Mouse (Mus musculus): ENCODE data around the gene Lrrc75b. TPM values are rescaled to one million over a fixed set of nuclear protein-coding genes. Genes with fewer than 3 reads are reported as not detected.
A peak's percentile ranks its signal among the peaks of the same experiment; 100 is the strongest.
"Not testable (repeated sequence)": the region's sequence is repeated elsewhere in the genome, so short reads cannot be mapped to it uniquely, and the experiment has no call there.

Gene Lrrc75b
- polyA plus RNA-seq, 1 experiment from 2014 or later = 1.7 TPM

DNA sequence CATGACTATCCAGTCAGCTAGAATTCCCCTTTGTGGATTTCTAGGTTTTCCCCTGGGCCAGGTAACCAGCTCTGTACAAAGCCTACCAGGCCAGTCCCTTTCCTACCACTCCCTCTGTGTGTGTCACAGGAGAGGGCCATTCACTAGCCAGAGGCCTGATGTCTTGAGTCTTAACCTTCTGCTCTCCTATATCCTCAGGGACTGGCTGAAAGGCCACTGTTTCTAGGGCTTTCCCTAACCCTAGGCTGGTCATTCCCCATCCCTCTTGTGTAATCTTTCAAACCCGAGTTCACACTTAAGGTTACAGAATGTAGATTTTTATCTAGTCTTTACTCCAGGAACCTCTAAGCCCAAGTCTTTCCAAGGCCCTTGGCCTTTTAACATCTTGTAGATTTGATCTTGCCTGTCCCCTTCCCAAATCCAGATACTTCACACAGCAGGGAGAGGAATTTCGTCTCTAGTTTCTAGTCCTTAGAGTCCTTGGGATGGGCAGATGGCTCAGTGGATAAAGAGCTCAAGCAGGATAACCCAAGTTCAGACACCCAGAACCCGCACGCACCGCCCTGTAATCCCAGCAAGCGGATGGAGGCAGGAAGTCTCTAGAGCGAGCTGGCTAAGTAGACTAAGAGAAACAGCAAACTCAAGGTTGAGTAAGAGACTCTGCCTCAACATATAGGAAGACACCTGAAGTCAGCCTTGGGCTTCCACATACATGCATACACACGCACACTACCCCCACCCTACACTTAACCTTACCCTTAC, 46.6 kb downstream of the Lrrc75b start:
- no peak overlapping the region for H3K27ac ChIP-seq
- ATAC-seq (replicated peaks; ENCODE audit: insufficient number of reproducible peaks, insufficient read depth, low FRiP score, low read depth) = no peak
- no peaks in the 10 kb centered on the region for H3K9me3 ChIP-seq (replicated peaks)
- no peak overlapping the region for H3K4me2 ChIP-seq
- WGBS = 89% methylated on average over 8 of the region's 8 CpGs
- H3K4me3 ChIP-seq = no peak overlapping the region
- H3K4me1 ChIP-seq (replicated peaks) = peaks cover 30% of the 10 kb centered on the region
- peaks cover 37% of the 10 kb centered on the region for H3K36me3 ChIP-seq
- no peaks in the 10 kb centered on the region for H3K27me3 ChIP-seq
- no peak overlapping the region for H3K9ac ChIP-seq

DNA sequence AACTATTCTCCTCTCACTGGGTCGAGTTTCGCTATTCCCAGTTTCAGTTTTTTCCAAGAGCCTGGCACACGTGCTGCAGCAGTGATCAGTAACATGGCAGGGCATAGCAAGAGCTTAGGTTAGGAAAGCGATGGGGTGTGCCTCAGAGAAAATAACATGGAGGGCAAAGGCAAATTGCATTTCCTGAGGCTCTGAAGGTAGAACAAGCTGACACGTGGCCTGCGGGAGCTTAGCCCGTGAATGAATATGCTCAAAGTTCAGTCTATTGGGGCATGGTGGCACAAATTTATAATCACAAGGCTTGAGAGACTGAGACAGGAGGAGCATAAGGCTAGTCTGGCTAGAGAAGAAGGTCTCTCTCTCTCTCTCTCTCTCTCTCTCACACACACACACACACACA, 47.3 kb downstream of the Lrrc75b start:
- Histone ChIP-seq H3K36me3 (peaks cover 44% of the 10 kb centered on the region), H3K27ac (no peak overlapping the region), H3K4me3 (no peak overlapping the region), H3K4me1 (replicated peaks) (peaks cover 27% of the 10 kb centered on the region), H3K9me3 (replicated peaks) (no peaks in the 10 kb centered on the region), H3K4me2 (no peak overlapping the region), H3K9ac (no peak overlapping the region), H3K27me3 (no peaks in the 10 kb centered on the region)
- WGBS = 88% methylated on average over 7 of the region's 7 CpGs
- no peak for ATAC-seq (replicated peaks; ENCODE audit: insufficient number of reproducible peaks, insufficient read depth, low FRiP score, low read depth)

DNA sequence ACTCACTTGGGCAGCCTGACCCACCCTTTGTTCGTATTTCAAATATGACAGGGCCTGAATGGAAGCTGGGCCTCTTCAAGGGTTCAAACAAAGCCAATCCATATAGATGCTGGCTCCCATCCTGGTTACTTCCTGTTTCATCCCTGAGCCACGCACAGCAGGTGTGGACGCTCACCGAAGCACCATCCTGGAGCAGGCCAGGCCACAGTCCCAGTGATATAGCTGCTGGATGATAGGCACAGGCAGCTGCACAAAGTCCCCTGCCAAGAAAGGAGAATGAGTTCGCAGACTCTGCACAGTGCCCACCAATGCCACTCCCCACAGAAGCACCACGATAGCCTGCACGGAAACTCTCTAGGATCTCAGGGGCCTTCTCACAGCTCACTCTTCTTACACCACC, 48.2 kb downstream of the Lrrc75b start:
- Histone ChIP-seq H3K27ac (no peak overlapping the region), H3K4me1 (replicated peaks) (peaks cover 27% of the 10 kb centered on the region), H3K4me3 (no peak overlapping the region), H3K27me3 (no peaks in the 10 kb centered on the region), H3K9ac (no peak overlapping the region), H3K36me3 (peaks cover 52% of the 10 kb centered on the region), H3K9me3 (replicated peaks) (no peaks in the 10 kb centered on the region), H3K4me2 (no peak overlapping the region)
- 90% methylated on average over 7 of the region's 7 CpGs for WGBS
- no peak for ATAC-seq (replicated peaks; ENCODE audit: insufficient number of reproducible peaks, insufficient read depth, low FRiP score, low read depth)

DNA sequence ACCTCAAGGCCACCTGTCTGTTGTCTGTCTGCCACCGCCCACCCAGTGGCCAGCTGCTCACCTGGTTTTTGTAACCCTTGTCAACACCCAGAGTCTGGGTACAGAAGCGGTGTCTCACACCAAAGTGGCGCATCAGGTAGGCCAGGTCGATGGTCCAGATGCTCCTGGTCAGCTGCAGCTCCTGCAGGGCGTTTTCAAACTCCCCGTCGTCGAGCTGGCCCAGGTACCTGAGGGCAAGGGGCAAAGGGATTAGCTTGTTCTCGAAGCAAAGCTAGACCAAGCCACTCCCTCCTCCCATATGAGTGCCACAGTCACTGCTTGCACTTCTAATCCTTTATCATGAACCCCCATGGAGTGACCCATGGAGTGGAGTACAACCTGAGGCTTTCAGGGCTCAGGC, 49.1 kb downstream of the Lrrc75b start:
- ATAC-seq (replicated peaks; ENCODE audit: insufficient number of reproducible peaks, insufficient read depth, low FRiP score, low read depth) = no peak
- Histone ChIP-seq H3K36me3 (peaks cover 53% of the 10 kb centered on the region), H3K27me3 (no peaks in the 10 kb centered on the region), H3K4me3 (no peak overlapping the region), H3K9ac (no peak overlapping the region), H3K4me1 (replicated peaks) (peaks cover 22% of the 10 kb centered on the region), H3K4me2 (no peak overlapping the region), H3K27ac (no peak overlapping the region), H3K9me3 (replicated peaks) (no peaks in the 10 kb centered on the region)
- WGBS = 84% methylated on average over 9 of the region's 9 CpGs

DNA sequence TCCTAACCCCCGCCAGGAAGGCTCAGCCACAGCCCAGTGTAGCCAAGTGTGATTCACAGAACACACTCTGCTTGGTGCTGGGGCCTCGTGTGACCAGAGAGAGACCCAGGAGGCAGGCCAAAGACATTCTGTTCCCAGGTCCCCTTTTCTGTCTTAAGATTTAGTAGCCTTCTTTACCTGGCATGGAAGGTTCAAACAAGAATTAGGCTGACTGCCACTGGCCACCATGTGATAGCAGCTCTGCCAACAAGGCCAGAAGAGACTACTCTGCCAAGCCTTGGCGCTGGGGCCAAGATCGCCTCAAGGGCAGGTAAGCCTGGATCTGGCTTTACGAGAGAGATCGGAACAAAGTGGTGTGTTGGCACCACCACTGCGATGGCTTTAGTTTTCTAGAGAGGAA, 49.7 kb downstream of the Lrrc75b start:
- no peaks in the 10 kb centered on the region for H3K27me3 ChIP-seq
- 90% methylated on average over 7 of the region's 7 CpGs for WGBS
- no peaks in the 10 kb centered on the region for H3K9me3 ChIP-seq (replicated peaks)
- H3K9ac ChIP-seq = no peak overlapping the region
- H3K4me3 ChIP-seq = no peak overlapping the region
- peaks cover 53% of the 10 kb centered on the region for H3K36me3 ChIP-seq
- no peak overlapping the region for H3K27ac ChIP-seq
- no peak for ATAC-seq (replicated peaks; ENCODE audit: insufficient number of reproducible peaks, insufficient read depth, low FRiP score, low read depth)
- no peak overlapping the region for H3K4me2 ChIP-seq
- H3K4me1 ChIP-seq (replicated peaks) = peaks cover 16% of the 10 kb centered on the region

DNA sequence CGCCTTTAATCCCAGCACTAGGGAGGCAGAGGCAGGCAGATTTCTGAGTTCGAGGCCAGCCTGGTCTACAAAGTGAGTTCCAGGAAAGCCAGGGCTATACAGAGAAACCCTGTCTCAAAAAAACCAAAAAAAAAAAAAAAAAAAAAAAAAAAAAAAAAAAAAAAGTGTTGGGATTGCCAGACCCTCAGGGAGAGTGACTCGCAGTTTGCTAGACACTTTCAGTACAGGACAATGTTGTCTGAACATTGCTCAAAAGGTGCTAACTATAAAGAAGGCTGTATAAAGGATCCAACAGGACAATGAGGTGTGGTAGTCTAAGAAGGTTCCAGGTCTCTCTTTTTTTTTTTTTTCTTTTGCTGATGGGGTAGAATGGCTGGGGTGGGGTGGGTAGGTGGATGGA, 54.2 kb downstream of the Lrrc75b start:
- H3K27me3 ChIP-seq; H3K4me1 ChIP-seq (replicated peaks); H3K9ac ChIP-seq; ATAC-seq (replicated peaks; ENCODE audit: insufficient number of reproducible peaks, insufficient read depth, low FRiP score, low read depth); H3K9me3 ChIP-seq (replicated peaks); H3K27ac ChIP-seq; H3K4me3 ChIP-seq; H3K4me2 ChIP-seq: not testable (repeated sequence)
- 87% methylated on average over 3 of the region's 3 CpGs for WGBS
- H3K36me3 ChIP-seq = peaks cover 48% of the 10 kb centered on the region

DNA sequence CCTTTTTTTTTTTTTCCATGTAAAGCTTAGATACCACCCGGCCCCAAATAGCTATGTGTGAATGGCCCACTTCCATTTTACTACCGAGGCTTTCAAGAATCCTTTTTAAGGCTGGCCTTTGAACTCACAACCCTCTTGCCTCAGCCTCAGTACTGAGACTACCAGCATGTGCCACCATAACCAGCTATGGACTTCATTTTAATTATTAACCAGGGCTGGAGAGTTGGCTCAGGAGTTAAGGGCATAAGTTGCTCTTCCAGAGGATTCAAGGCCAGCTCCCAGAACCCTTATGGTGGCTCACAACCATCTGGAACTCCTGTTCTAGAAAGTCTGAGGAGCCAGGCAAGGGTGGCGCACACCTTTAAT, 55.0 kb downstream of the Lrrc75b start:
- no peak for ATAC-seq (replicated peaks; ENCODE audit: insufficient number of reproducible peaks, insufficient read depth, low FRiP score, low read depth)
- Histone ChIP-seq H3K9me3 (replicated peaks) (no peaks in the 10 kb centered on the region), H3K27ac (no peak overlapping the region), H3K4me1 (replicated peaks) (peaks cover 4% of the 10 kb centered on the region; the same call in 1 of the 2 replicates), H3K9ac (no peak overlapping the region), H3K27me3 (no peaks in the 10 kb centered on the region), H3K36me3 (peaks cover 39% of the 10 kb centered on the region), H3K4me2 (no peak overlapping the region), H3K4me3 (no peak overlapping the region)
- WGBS = 70% methylated on average over 3 of the region's 3 CpGs

DNA sequence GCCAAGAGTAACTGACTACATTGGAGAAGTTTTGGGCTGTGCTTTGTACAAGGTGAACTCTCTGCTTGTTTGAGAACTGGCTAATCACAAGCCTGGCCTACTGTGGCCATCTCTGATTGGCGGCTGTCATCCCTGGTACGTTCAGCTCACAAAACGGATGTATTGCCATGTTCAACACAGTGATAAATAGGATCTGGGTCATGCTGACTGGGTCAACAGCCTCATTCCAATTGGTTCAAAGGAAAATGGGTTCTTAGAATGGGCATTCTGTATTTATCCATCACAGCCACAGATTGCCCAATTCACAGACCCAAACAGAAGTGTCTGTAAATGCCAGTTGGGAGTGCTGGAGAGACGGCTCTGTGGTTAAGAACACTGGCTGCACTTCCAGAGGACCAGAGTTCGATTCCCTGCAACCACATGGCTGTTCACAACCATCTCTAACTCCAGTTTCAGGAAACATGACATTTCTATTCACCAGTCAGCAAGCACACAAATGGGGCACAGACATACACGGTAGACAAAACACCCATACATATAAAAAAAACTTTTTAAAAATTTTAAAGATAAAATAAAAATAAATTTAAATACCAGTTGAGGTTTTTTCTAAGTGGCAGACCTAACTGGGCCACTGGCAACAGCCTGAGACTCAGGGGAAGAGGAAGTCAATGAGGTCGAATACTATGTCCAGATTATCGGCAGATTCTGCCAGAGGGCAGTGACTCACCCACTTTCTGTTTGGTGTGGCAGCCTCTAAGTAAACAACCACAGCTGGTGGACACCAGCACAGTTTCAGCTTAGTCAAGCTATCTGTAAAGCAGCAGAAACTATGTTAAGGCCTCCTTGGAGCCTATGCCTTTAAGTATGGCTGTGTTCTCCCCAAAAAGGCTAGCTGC, 55.6 kb downstream of the Lrrc75b start:
- no peaks in the 10 kb centered on the region for H3K27me3 ChIP-seq
- H3K27ac ChIP-seq = no peak overlapping the region
- H3K4me3 ChIP-seq = no peak overlapping the region
- ATAC-seq (replicated peaks; ENCODE audit: insufficient number of reproducible peaks, insufficient read depth, low FRiP score, low read depth) = no peak
- H3K9ac ChIP-seq = no peak overlapping the region
- H3K36me3 ChIP-seq = peaks cover 33% of the 10 kb centered on the region
- H3K9me3 ChIP-seq (replicated peaks) = no peaks in the 10 kb centered on the region
- H3K4me1 ChIP-seq (replicated peaks) = peaks cover 7% of the 10 kb centered on the region; the same call in 1 of the 2 replicates
- no peak overlapping the region for H3K4me2 ChIP-seq
- WGBS = 83% methylated on average over 8 of the region's 8 CpGs

DNA sequence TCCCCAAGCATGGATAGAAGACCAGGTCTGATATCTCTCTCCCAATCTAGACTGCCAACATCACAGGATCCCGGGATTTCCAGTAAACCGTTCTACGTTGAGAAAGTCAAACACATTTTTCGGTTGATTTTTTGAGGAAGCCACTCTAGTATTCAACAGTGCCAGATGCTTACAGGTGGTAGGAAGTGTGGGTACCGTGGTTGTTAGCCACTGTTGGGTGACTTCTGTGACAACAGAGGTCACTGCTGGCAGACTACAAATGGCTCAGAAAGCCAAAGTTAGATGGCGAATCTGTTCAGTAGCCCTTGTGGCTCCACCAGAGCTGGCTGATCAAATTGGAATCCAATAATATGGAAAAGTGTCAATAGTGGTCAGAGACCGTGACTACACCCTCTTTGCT, 56.4 kb downstream of the Lrrc75b start:
- no peaks in the 10 kb centered on the region for H3K9me3 ChIP-seq (replicated peaks)
- peaks cover 7% of the 10 kb centered on the region; the same call in 1 of the 2 replicates for H3K4me1 ChIP-seq (replicated peaks)
- H3K27me3 ChIP-seq = no peaks in the 10 kb centered on the region
- WGBS = 88% methylated on average over 7 of the region's 7 CpGs
- H3K36me3 ChIP-seq = peaks cover 25% of the 10 kb centered on the region
- H3K4me3 ChIP-seq = no peak overlapping the region
- ATAC-seq (replicated peaks; ENCODE audit: insufficient number of reproducible peaks, insufficient read depth, low FRiP score, low read depth) = no peak
- H3K9ac ChIP-seq = no peak overlapping the region
- no peak overlapping the region for H3K27ac ChIP-seq
- no peak overlapping the region for H3K4me2 ChIP-seq

DNA sequence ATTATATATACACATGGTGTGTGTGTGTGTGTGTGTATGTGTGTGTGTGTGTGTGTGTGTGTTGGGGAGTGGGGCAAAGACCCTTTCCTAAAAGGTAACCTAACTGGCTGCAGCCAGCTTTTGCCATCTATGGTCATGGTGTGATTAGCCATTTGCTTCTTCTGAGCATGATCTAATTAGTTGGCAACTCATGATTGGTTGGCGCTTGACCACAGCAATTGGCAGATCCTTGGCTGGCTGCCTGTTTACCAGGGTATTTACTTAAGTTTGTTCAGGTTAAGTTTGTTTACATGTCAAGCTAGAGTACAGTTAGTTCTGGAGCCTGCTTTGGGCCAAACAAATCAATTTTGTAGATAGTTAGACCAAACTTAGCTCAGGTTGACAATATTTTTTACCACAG, 58.5 kb downstream of the Lrrc75b start:
- H3K27ac ChIP-seq = no peak overlapping the region

DNA sequence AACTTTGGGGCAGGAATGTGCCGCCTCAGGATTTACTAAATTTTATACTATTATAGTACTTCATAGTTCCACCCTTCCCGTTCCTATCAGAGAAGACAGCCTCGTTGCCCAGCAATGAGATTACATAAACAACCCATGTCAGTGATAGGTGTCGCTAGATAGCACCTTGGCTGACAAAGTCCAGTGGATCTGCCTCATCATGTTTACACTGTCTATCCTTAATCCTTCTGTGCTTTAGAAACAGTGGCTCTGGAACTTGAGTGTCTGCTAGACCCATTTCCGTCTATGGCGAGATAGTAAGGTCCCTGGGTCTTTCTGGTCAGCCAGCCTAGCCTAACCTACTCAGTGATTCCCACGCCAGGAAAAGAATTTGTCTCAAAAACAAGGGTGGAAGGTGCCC, 59.8 kb downstream of the Lrrc75b start:
- no peak overlapping the region for H3K9ac ChIP-seq
- no peaks in the 10 kb centered on the region for H3K9me3 ChIP-seq (replicated peaks)
- 31% methylated on average over 7 of the region's 7 CpGs for WGBS
- 0 out of 2 replicates have a peak, but pooled peaks cover 7% of the 10 kb centered on the region for H3K36me3 ChIP-seq
- no peaks in the 10 kb centered on the region for H3K27me3 ChIP-seq
- H3K27ac ChIP-seq = no peak overlapping the region
- ATAC-seq (replicated peaks; ENCODE audit: insufficient number of reproducible peaks, insufficient read depth, low FRiP score, low read depth) = 0 out of 2 replicates have a peak, but pooled peaks have one; percentile 9
- H3K4me2 ChIP-seq = no peak overlapping the region
- H3K4me3 ChIP-seq = no peak overlapping the region
- peaks cover 10% of the 10 kb centered on the region for H3K4me1 ChIP-seq (replicated peaks)

More for the DNA sequence above, 58.5 kb downstream of the Lrrc75b start:
- Histone ChIP-seq H3K36me3 (0 out of 2 replicates have a peak, but pooled peaks cover 7% of the 10 kb centered on the region), H3K4me1 (replicated peaks) (peaks cover 7% of the 10 kb centered on the region; the same call in 1 of the 2 replicates), H3K27me3 (no peaks in the 10 kb centered on the region), H3K4me2 (no peak overlapping the region), H3K9ac (no peak overlapping the region), H3K4me3 (no peak overlapping the region), H3K9me3 (replicated peaks) (no peaks in the 10 kb centered on the region)
- 92% methylated on average over 1 of the region's 1 CpGs for WGBS
- ATAC-seq (replicated peaks; ENCODE audit: insufficient number of reproducible peaks, insufficient read depth, low FRiP score, low read depth) = no peak
